Mouse (Mus musculus) ES-Bruce4 (cell line): ENCODE data around the gene Barx2.

ENCODE experiments used
- CTCF ChIP-seq: IDR thresholded peaks from one replicate; pipeline ENCODE4 v1.8.1; 2011; ENCODE audit warnings: low read depth, low read length
- EP300 ChIP-seq: IDR thresholded peaks from 2 replicates; pipeline ENCODE4 v1.6.1; 2011; ENCODE audit warnings: low read depth, low read length; ENCODE audit not compliant: insufficient read depth
- POLR2A ChIP-seq: IDR thresholded peaks from one replicate; pipeline ENCODE4 v1.8.1; 2011; ENCODE audit warnings: low read length; ENCODE audit not compliant: insufficient read depth

- TF ChIP-seq CTCF (no peak), EP300 (no peak), POLR2A (no peak)
Observed at GRCm38 (mm10) chr9:31931255-31931654, 18.0 kb upstream of the Barx2 start.
